Mouse (Mus musculus) cortical plate, adult 2 months (tissue): ENCODE data around the gene Cux2. TPM values are rescaled to one million over a fixed set of nuclear protein-coding genes. Genes with fewer than 3 reads are reported as not detected.
A peak's percentile ranks its signal among the peaks of the same experiment; 100 is the strongest.

ENCODE experiments used
- H3K27ac ChIP-seq: fragments of 200-500 bp; 2 replicates; pipeline ENCODE4 v1.5.1; 2012; ENCODE audit warnings: low read length, control low read depth, inconsistent platforms; ENCODE audit not compliant: insufficient read depth
- H3K4me1 ChIP-seq: fragments of 200-500 bp; 2 replicates; pipeline ENCODE4 v1.6.1; 2011; ENCODE audit warnings: low read length; ENCODE audit not compliant: control insufficient read depth, insufficient read depth
- H3K4me3 ChIP-seq: fragments of 200-500 bp; 2 replicates; pipeline ENCODE4 v1.5.1; 2011; ENCODE audit warnings: mild to moderate bottlenecking, low read length, control low read depth; ENCODE audit not compliant: insufficient read depth
- CTCF ChIP-seq: fragments of 200-500 bp; IDR thresholded peaks from 2 replicates; pipeline ENCODE4 v1.5.1; 2011; ENCODE audit warnings: mild to moderate bottlenecking, control low read depth, low read length; ENCODE audit not compliant: insufficient read depth; ENCODE audit errors: extremely low read depth
- POLR2A ChIP-seq: fragments of 200-500 bp; IDR thresholded peaks from 2 replicates; pipeline ENCODE4 v1.6.1; 2011; ENCODE audit warnings: mild to moderate bottlenecking, low read length, control low read depth; ENCODE audit not compliant: insufficient read depth; ENCODE audit errors: extremely low read depth
- polyA plus RNA-seq: library from polyadenylated mRNA; depleted of rRNA; stranded (reverse); fragments of >200 nt; gene quantifications from 2 replicates; pipeline ENCODE4 v1.2.3, GENCODE M21; 2012

The Cux2 gene
- polyA plus RNA-seq, 1 experiment: 109 TPM

DNA sequence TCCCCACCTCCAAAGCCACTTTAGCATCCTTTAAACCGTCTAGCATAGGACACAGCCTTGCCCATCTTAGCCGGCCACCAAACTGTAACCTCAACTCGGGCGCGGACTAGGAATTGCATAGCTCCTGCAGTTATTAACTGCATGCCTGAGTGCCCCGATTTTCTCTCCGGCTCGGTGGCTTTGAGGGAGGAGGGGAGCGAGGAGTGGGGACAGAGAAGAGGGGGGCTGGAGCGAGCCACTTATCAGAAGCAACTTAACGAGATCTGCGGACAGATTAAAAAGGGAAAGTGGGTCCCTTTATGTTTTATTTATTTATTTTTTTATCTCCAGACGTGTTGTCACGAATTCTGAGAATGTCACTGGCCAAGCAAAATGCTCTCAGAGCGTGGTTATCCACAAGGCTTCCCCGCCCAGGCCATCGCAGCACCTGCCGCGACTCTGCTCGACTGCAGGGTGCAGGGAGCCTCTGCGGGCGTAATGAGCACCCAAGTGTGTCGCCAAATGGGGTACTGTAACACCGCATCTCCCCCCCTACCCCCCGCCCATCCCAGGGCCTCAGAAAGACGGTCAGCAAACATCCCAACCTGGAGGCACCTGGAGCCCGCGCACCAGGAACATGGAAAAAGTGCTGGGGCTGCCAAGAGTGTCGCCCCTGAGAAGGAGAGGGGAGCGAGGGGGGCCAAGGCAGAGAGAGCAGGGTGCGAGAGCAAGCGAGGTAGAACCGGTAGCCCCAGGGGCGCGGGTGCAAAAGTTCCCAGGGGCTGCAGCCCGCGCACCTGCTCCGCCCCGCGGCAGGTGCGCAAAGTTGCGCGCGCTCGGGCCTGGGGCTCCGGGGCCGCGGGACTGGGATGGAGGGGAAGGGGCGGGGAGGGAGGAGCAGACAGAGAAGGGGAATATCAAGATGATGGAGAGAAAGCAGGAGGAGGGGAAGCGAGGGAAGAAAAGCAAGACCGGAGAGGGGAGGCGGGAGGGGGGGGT, 927 bp downstream of the Cux2 start:
- H3K27ac ChIP-seq: 0 out of 2 replicates have a peak overlapping the region, but pooled peaks have one; percentile 32
- TF ChIP-seq CTCF (no peak), POLR2A (no peak)
- peaks cover 3% of the 10 kb centered on the region; the same call in 1 of the 2 replicates for H3K4me1 ChIP-seq
- peak overlapping the region; percentile 61 for H3K4me3 ChIP-seq

DNA sequence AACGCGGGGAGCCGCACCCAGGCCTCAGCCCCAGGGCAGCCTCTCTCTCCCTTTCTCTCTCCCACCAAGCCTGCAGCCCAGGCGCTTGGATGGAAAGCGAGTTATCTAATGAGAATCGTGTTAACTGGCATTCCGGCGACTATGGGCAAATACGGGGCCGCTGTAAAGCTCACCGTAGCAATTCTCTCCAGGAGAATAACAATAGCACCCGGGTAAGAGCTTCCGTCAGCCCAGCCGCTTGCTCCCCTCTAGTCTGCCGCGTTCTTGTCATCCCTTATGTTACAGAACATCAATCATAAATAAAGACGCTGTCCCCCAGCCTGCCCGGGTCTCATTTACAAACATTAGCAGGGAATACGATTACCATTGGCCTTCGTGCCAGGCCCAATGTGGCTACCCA, 1.6 kb downstream of the Cux2 start:
- peak overlapping the region; percentile 80 for H3K27ac ChIP-seq
- peaks cover 6% of the 10 kb centered on the region for H3K4me1 ChIP-seq
- H3K4me3 ChIP-seq: peak overlapping the region; percentile 61
- TF ChIP-seq CTCF (no peak), POLR2A (no peak)

DNA sequence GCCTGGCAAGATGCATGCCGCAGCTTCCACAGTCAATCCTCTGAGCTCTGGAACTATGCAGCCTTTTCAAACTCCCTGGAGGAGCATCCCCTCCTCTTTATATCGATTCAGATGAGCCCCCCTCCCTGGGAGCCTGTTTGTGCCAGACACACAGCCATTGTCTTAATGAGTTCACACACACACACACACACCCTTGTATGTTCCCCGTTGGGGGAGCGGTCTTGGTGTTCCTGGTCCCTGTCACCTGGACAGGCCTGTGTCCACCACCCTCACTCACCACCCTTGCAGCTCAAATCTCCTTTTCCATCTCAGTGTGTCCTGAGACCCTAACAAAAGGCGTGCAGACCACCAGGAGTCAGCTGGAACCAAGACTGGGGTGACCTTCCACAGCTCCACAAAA, 2.1 kb downstream of the Cux2 start:
- peaks cover 9% of the 10 kb centered on the region for H3K4me1 ChIP-seq
- H3K4me3 ChIP-seq: peak overlapping the region; percentile 61
- peak overlapping the region; percentile 80 for H3K27ac ChIP-seq
- TF ChIP-seq POLR2A (no peak), CTCF (no peak)

DNA sequence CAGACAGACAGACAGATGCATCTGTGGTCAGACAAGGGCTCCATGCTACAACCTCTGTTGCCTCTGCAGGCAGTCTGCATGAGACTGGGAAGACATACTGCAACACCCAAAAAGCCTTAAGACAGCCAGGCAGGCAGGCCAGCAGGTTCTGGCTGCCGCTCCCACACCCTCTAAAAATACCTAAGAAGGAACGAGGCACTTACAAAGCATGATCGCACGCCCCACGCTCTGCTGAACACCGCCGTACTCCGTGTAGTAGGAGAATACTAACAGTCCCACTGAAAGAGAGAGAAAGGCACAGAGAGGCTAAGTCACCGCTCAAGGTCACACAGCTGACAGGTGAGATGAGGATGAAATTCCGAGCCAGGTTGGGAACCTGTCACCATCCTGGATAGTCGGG, 6.3 kb downstream of the Cux2 start:
- no peak overlapping the region for H3K27ac ChIP-seq
- no peak for TF ChIP-seq CTCF
- 0 out of 2 replicates have a peak, but pooled peaks have one; percentile 21 for TF ChIP-seq POLR2A
- peaks cover 7% of the 10 kb centered on the region for H3K4me1 ChIP-seq
- H3K4me3 ChIP-seq: no peak overlapping the region

DNA sequence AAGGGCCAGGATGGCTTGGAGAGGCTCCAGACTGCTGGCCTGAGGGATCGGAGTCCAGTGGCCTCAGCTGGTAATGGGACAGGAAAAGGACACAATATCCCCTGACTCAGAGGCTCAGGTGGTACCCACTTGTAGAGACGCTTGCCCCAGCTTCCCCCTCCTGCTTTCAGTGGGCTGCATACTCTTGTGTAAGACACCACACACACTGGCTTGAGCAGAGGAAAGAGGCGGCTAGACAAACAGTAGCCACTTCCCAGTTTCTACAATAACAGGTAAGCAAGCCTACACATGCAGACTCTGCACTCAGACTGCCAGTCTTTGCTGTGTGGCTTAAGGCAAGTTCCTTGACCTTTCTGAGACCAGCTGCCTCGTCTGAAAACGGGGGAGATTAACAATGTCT, 14.6 kb downstream of the Cux2 start:
- Histone ChIP-seq H3K4me3 (no peak overlapping the region), H3K27ac (no peak overlapping the region), H3K4me1 (no peaks in the 10 kb centered on the region)
- TF ChIP-seq CTCF: no peak
- no peak for TF ChIP-seq POLR2A

DNA sequence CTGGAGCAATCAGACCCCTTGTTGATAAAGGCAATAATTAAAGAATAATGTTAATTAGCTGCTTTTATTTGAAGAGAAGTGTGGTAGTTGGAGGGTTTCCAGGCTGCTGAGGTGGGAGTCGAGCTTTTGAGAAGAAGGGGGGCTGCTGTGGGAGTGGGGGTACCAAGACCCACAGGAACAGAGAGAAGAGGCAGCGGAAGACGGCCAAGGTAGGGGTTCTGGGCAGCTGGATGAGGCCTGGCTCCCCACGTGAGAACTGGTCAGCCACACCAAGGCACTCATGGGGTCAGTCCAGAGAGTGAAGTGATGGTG, 16.8 kb downstream of the Cux2 start:
- TF ChIP-seq POLR2A (no peak), CTCF (no peak)
- H3K4me1 ChIP-seq: no peaks in the 10 kb centered on the region
- no peak overlapping the region for H3K27ac ChIP-seq
- H3K4me3 ChIP-seq: no peak overlapping the region

DNA sequence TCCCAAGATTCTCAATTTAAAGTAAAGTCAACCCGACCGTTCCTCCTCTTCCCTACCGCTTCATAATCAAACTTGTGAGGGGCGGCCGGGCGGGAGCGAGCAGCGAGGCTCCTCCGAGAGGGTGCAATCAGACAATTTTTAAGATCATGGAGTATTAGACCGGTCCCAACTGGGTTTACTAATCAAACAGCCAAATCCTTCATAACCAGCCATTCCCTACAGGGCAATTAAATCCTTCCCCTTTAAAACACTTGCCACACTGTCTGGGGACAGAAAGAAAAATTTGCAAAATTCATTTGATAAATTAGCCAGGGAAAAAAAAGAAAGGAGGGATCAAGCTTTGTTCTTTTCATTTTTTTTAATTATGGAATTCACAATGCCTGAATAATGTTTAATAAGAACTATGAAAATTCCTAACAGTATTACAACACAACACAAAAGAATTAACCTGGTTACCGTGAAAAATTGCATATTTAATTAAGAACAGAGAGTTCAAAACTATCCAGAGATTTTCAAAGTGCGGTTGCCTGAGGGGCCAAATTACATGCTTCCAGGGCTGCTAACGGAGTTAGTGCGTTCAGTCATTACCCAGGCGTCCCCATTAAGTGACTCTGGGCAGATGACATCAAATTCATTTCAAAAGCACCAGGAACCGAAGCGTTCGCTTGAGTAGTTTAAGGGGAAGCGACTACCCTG, 17.3 kb downstream of the Cux2 start:
- Histone ChIP-seq H3K4me3 (no peak overlapping the region), H3K4me1 (no peaks in the 10 kb centered on the region), H3K27ac (no peak overlapping the region)
- TF ChIP-seq POLR2A (no peak), CTCF (no peak)

DNA sequence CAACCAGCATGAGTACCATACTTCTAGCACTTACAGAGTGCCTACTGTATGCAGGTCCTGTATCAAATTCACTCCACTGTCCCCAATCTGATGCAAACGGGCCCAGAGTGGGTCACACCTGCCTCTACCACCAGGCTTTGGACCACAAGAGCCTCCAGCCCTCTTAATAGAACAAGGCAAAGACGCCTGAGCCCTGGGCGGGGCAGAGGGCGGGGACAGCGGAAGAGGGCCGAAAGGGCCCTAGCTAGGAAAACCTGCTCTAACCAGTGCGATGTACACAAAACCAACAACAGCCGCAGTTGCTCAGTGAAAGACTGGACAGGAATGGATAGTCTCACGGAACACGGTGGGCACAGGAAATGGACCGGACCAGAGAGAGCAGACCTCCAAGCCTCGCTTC, 18.8 kb downstream of the Cux2 start:
- Histone ChIP-seq H3K4me1 (no peaks in the 10 kb centered on the region), H3K4me3 (no peak overlapping the region), H3K27ac (no peak overlapping the region)
- no peak for TF ChIP-seq POLR2A
- TF ChIP-seq CTCF: no peak

DNA sequence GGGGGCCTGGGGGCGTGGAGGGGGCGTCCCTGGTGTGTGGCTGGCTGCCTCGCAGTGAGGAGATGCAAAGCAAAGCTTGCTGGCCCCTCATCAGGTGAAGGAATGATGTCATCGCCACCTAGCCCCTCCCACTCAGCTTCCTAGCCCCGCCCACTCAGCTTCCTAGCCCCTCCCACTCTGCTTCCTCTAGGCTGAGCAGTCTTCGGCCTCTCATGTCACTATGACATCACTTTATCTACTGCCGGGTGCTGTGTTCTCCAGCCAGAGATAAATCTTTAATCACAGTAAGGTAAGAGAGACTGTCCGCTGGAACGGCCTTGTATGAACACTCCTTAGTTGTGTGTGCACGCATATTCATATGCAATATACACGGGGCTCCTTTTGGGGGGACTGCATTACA, 19.3 kb downstream of the Cux2 start:
- no peaks in the 10 kb centered on the region for H3K4me1 ChIP-seq
- H3K27ac ChIP-seq: no peak overlapping the region
- H3K4me3 ChIP-seq: no peak overlapping the region
- TF ChIP-seq POLR2A: no peak
- TF ChIP-seq CTCF: no peak

DNA sequence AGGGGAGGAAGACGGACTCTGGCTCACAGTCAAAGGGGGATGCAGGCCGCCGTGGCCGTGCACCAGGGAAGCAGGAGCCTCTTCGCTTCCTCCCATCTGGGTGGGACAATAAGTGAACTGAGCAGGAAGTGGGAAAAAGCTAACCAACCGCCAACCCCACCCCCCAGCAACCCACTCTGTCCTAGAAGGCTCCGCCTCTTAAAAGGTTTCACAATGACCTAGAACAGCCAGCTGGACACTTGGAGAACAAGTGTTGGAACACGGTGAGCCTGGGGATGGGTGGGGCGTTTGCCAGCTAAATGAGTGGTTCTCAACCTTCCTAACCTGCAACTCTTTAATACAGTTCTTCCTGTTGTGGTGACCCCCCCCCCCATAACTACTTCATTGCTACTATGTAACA, 23.1 kb downstream of the Cux2 start:
- no peaks in the 10 kb centered on the region for H3K4me1 ChIP-seq
- H3K4me3 ChIP-seq: no peak overlapping the region
- no peak overlapping the region for H3K27ac ChIP-seq
- TF ChIP-seq CTCF (no peak), POLR2A (no peak)
